In genomic region chr8:61632331-61632730, GRCm38 (mm10) we compare ENCODE assay signal across 29 mouse cellular contexts.
DNase-seq lines count a peak whose midpoint lies in the region; ATAC-seq and TF ChIP-seq lines count a peak whose summit lies in the region.
"Had no signal": no experiment of that assay in that cellular context is flagged by ENCODE, and none has a peak within 500 bp of the region (broad histone marks: within the 10 kb centered on the region; RNA-seq: fewer than 3 reads in every experiment).

No protein-coding gene starts in this region.

- no peak overlapping the region for H3K4me2 ChIP-seq in forebrain, embryonic 11.5 days (ENCODE audit: low read depth, low read length, severe bottlenecking)
- no peak overlapping the region for H3K4me2 ChIP-seq in forebrain, postnatal 0 days (ENCODE audit: low read depth)
- no peak overlapping the region for H3K4me2 ChIP-seq in heart, postnatal 0 days (ENCODE audit: low read depth, low read length)
- H3K4me2 ChIP-seq: embryonic facial prominence, embryonic 13.5 days; embryonic facial prominence, embryonic 15.5 days; forebrain, embryonic 13.5 days; forebrain, embryonic 15.5 days had no signal

- intact Hi-C loops in heart, postnatal 36 days (cut with DNase I), result no loop called here
- intact Hi-C loops in left cerebral cortex, postnatal 14 days (cut with DNase I), result no loop called here

- WGBS in forebrain, embryonic 11.5 days, result 63% methylated on average over 2 of the region's 2 CpGs
- 65% methylated on average over 2 of the region's 2 CpGs for WGBS in forebrain, postnatal 0 days
- 72% methylated on average over 2 of the region's 2 CpGs for WGBS in heart, postnatal 0 days

- no peak overlapping the region for H3K27ac ChIP-seq in forebrain, embryonic 11.5 days (ENCODE audit: low read depth, low read length)
- no peak overlapping the region for H3K27ac ChIP-seq in forebrain, postnatal 0 days (ENCODE audit: low read depth, low read length)
- H3K27ac ChIP-seq in heart, postnatal 0 days (ENCODE audit: low read depth), result 0 out of 2 replicates have a peak overlapping the region, but pooled peaks have one; percentile 20
- H3K27ac ChIP-seq: embryonic facial prominence, embryonic 13.5 days; embryonic facial prominence, embryonic 15.5 days; forebrain, embryonic 10.5 days; forebrain, embryonic 13.5 days; forebrain, embryonic 15.5 days had no signal

- no peaks in the 10 kb centered on the region for H3K4me1 ChIP-seq in forebrain, embryonic 11.5 days (replicated peaks; ENCODE audit: control insufficient read depth, insufficient read depth, low read length)
- no peaks in the 10 kb centered on the region for H3K4me1 ChIP-seq in forebrain, postnatal 0 days (ENCODE audit: insufficient read depth)
- H3K4me1 ChIP-seq in heart, postnatal 0 days (ENCODE audit: control insufficient read depth, insufficient read depth), result peaks cover 5% of the 10 kb centered on the region
- H3K4me1 ChIP-seq: embryonic facial prominence, embryonic 13.5 days; embryonic facial prominence, embryonic 15.5 days; forebrain, embryonic 15.5 days had no signal

- no peak overlapping the region for H3K9ac ChIP-seq in forebrain, embryonic 11.5 days (ENCODE audit: low read length)
- H3K9ac ChIP-seq in forebrain, postnatal 0 days, result no peak overlapping the region
- H3K9ac ChIP-seq in heart, postnatal 0 days (replicated peaks; ENCODE audit: low read depth, low read length), result no peak overlapping the region
- H3K9ac ChIP-seq: embryonic facial prominence, embryonic 13.5 days; embryonic facial prominence, embryonic 15.5 days; forebrain, embryonic 13.5 days; forebrain, embryonic 15.5 days had no signal

- H3K9me3 ChIP-seq in forebrain, embryonic 11.5 days (ENCODE audit: control insufficient read depth, low read length), result no peaks in the 10 kb centered on the region
- H3K9me3 ChIP-seq in forebrain, postnatal 0 days (ENCODE audit: low read length), result no peaks in the 10 kb centered on the region
- H3K9me3 ChIP-seq in heart, postnatal 0 days (replicated peaks; ENCODE audit: control insufficient read depth, low read length), result no peaks in the 10 kb centered on the region
- H3K9me3 ChIP-seq: embryonic facial prominence, embryonic 13.5 days; embryonic facial prominence, embryonic 15.5 days; forebrain, embryonic 10.5 days; forebrain, embryonic 13.5 days; forebrain, embryonic 15.5 days; G1E had no signal

- peak; percentile 27 for DNase-seq in forebrain, embryonic 11.5 days (ENCODE audit: low spot score)
- DNase-seq in forebrain, postnatal 0 days, result no peak
- DNase-seq in heart, postnatal 0 days (ENCODE audit: low spot score), result no peak
- no peak for DNase-seq in heart, postnatal 36 days
- peak; percentile 72 for DNase-seq in R1 (ENCODE audit: low read depth, low spot score)
- DNase-seq in left cerebral cortex, postnatal 14 days (ENCODE audit: low spot score in 2 of 2), result no peak
- DNase-seq: adrenal gland, adult 8-10 months; adrenal gland, postnatal 14 days; adrenal gland, postnatal 36 days; B cell, adult 2 months; cerebellum, adult 11 months; cerebellum, adult 18-20 months; cerebellum, adult 8-10 months; cerebellum, adult 9-11 months; cerebellum, postnatal 14 days; cerebellum, postnatal 36 days; embryo, embryonic 11 days had no signal

- no peak for ATAC-seq in forebrain, embryonic 11.5 days (replicated peaks; ENCODE audit: low FRiP score)
- ATAC-seq in forebrain, postnatal 0 days, result no peak
- ATAC-seq in heart, postnatal 0 days (ENCODE audit: insufficient read depth, low read depth), result no peak
- ATAC-seq in cerebellum, adult (ENCODE audit: insufficient number of reproducible peaks, low FRiP score, low TSS enrichment), result no peak
- ATAC-seq: activated CD4-positive, CD25-positive, alpha-beta regulatory T cell, adult 4 months; CD4-positive, CD25-positive, alpha-beta regulatory T cell, adult 4 months; forebrain, embryonic 13.5 days; forebrain, embryonic 15.5 days; Patski had no signal

- TF ChIP-seq EP300 in heart, postnatal 0 days (IDR thresholded peaks at IDR 0.05; ENCODE audit: low read depth), result no peak

- H3K4me3 ChIP-seq in forebrain, embryonic 11.5 days (ENCODE audit: low read depth, low read length), result no peak overlapping the region
- H3K4me3 ChIP-seq in forebrain, postnatal 0 days (ENCODE audit: low read depth, low read length), result no peak overlapping the region
- H3K4me3 ChIP-seq in heart, postnatal 0 days (ENCODE audit: low read depth, low read length), result no peak overlapping the region
- H3K4me3 ChIP-seq: embryonic facial prominence, embryonic 13.5 days; embryonic facial prominence, embryonic 15.5 days; erythroblast, embryonic 14.5 days; forebrain, embryonic 10.5 days; forebrain, embryonic 13.5 days; forebrain, embryonic 15.5 days had no signal

- no peak for TF ChIP-seq CTCF in forebrain, postnatal 0 days (IDR thresholded peaks at IDR 0.05; ENCODE audit: low read depth)
- TF ChIP-seq CTCF in heart, postnatal 0 days (IDR thresholded peaks at IDR 0.05; ENCODE audit: low read depth), result no peak

- no peaks in the 10 kb centered on the region for H3K27me3 ChIP-seq in forebrain, embryonic 11.5 days (ENCODE audit: control insufficient read depth, insufficient read depth, low read length)
- H3K27me3 ChIP-seq in forebrain, postnatal 0 days (ENCODE audit: insufficient read depth, low read length), result no peaks in the 10 kb centered on the region
- H3K27me3 ChIP-seq in heart, postnatal 0 days (ENCODE audit: control insufficient read depth, insufficient read depth, low read length), result no peaks in the 10 kb centered on the region
- H3K27me3 ChIP-seq: CH12.LX; embryonic facial prominence, embryonic 13.5 days; embryonic facial prominence, embryonic 15.5 days; forebrain, embryonic 13.5 days; forebrain, embryonic 15.5 days; Patski had no signal

- no peaks in the 10 kb centered on the region for H3K36me3 ChIP-seq in forebrain, embryonic 11.5 days (ENCODE audit: control insufficient read depth, insufficient read depth, low read length)
- H3K36me3 ChIP-seq in forebrain, postnatal 0 days (ENCODE audit: insufficient read depth), result no peaks in the 10 kb centered on the region
- no peaks in the 10 kb centered on the region; the same call in 1 of the 2 replicates for H3K36me3 ChIP-seq in heart, postnatal 0 days (replicated peaks; ENCODE audit: control insufficient read depth, insufficient read depth, low read length)
- H3K36me3 ChIP-seq: embryonic facial prominence, embryonic 15.5 days; forebrain, embryonic 10.5 days; forebrain, embryonic 15.5 days; G1E had no signal

Comparison
In these comparisons a context has a peak if more than half of its experiments do, and no peak if none do; other contexts are left out.
1. DNase-seq: peak in forebrain, embryonic 11.5 days (single experiment) and R1 (single experiment); none in forebrain, postnatal 0 days (single experiment), heart, postnatal 0 days (single experiment), heart, postnatal 36 days (0 of 2) and left cerebral cortex, postnatal 14 days (0 of 2).